Mouse (Mus musculus): ENCODE results near the gene Rpl3l. TPM values are rescaled to one million over a fixed set of nuclear protein-coding genes. Genes with fewer than 3 reads are reported as not detected.
"Not testable (repeated sequence)": the region's sequence is repeated elsewhere in the genome, so short reads cannot be mapped to it uniquely, and the experiment has no call there.

Rpl3l gene
- polyA plus RNA-seq, 1 experiment: 0.35 TPM

DNA sequence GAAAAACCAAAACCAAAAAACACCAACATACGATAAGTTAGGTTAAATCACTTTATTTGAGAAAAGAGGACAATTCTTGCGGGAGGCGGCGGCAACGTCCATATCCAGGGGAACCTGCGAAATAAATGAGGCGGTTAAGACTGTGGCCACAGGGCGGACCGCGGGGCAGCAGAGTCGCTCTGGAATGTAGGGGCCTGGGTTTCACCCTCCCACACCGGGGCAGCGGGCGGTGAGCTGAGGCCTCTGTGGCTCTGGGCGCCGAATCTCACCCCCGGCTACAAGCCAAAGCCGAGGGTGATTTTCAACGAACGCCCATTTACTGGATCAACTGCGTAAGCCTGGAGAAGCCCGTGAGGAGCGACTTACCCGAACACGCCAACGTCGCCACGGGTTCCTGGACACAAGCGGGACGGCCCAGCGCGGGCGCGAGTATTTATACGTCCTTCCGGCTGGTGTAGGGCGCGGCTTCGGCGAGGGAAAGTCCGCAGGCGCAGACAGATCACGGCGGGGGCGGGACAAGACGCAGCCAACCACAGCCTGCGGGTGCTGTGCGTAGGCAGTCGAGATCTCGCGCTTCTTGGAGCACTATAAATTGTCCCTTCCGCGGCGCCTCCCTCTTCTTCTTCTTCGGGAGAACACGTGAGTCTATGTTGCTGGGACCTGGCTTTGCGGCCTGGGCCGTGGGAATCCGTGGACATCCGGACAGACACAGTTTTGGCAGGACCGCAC lies 8.0 kb upstream of the Rpl3l start:
- Histone ChIP-seq H3K4me3 (replicated peaks) (peak overlapping the region; percentile 93), H3K4me1 (peaks cover 45% of the 10 kb centered on the region), H3K9me3 (no peaks in the 10 kb centered on the region), H3K36me3 (replicated peaks; ENCODE audit: low read length) (peaks cover 52% of the 10 kb centered on the region), H3K27me3 (replicated peaks) (no peaks in the 10 kb centered on the region)
- no peak for TF ChIP-seq FLI1 (IDR thresholded peaks at IDR 0.05; ENCODE audit: low read length)
- no peak for TF ChIP-seq GATA1 (IDR thresholded peaks at IDR 0.05; ENCODE audit: borderline replicate concordance, low read length)

DNA sequence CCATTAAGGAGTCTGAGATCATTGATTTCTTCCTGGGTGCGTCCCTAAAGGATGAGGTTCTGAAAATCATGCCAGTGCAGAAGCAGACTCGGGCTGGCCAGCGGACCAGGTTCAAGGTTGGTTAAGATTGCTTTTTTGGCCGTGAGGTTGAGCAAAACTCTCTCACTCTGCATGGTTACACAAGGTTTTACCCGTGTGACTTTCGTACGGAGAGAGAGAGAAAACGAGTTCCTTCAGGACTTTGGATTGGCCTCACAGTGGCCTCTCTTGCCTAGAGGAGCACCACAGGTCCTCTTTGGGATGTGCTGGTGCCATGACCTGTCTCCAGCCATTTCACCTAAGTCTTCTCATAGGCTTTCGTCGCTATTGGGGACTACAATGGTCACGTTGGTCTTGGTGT lies 7.0 kb upstream of the Rpl3l start:
- H3K36me3 ChIP-seq (replicated peaks; ENCODE audit: low read length): peaks cover 46% of the 10 kb centered on the region
- H3K4me3 ChIP-seq (replicated peaks): peak overlapping the region; percentile 92
- H3K9me3 ChIP-seq; H3K27me3 ChIP-seq (replicated peaks): not testable (repeated sequence)
- peaks cover 47% of the 10 kb centered on the region for H3K4me1 ChIP-seq

DNA sequence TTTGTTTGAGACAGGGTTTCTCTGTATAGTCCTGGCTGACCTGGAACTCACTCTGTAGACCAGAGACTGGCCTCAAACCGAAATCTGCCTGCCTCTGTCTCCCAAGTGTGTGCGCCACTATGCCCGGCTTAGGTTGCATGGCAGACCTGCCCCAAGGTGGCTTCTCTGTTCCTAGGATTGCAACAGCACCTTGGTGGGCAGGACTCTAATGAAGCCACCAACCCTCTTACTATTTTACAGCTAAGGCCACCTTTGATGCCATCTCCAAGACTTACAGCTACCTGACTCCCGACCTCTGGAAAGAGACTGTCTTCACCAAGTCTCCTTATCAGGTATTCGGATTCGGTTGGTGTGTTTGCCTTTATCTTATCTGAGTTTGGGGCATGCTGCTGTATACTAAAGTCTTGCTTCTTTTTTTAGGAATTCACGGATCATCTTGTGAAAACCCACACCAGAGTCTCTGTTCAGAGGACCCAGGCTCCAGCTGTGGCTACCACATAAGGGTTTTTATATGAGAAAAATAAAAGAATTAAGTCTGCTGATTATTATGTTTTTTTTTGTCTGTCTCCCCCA lies 6.2 kb upstream of the Rpl3l start:
- not testable (repeated sequence) for H3K9me3 ChIP-seq; H3K27me3 ChIP-seq (replicated peaks)
- peak overlapping the region; percentile 85 for H3K4me3 ChIP-seq (replicated peaks)
- peaks cover 38% of the 10 kb centered on the region for H3K36me3 ChIP-seq (replicated peaks; ENCODE audit: low read length)
- peaks cover 47% of the 10 kb centered on the region for H3K4me1 ChIP-seq

DNA sequence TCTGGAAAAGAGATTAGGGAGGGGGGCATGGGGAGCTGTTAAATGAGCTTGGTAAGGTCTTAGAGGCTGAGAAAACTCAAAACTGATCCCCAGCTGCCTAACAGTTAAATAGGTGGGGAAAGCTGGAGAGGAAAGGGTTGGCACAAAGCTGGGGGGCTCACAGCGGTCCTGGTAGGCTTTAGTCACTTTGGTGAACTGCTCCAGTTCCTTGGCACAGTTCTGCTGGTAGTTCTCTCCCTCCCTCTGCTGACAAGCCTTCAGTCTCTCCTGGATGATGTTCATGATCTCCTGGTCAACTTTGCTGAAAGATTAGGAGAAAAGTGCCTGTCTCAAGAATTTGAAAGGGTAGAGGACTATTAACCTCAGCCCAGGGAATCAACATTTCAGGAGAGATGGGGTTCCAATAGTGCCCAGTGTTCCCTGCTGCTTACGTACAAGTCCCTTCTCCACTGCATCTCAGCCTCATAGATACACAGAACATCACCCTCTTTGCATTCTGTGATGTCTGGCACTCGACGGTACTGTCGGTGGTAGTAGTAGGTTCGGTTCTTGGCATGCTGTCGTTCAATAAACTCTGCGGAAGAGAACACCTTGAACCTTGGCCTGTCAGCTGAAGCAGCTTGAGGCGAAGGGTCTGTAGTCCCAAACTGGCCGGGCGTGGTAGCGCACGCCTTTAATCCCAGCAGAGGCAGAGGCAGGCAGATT lies 5.2 kb upstream of the Rpl3l start:
- Histone ChIP-seq H3K9me3 (no peaks in the 10 kb centered on the region), H3K4me3 (replicated peaks) (peak overlapping the region; percentile 54), H3K27me3 (replicated peaks) (no peaks in the 10 kb centered on the region), H3K4me1 (peaks cover 47% of the 10 kb centered on the region), H3K36me3 (replicated peaks; ENCODE audit: low read length) (peaks cover 29% of the 10 kb centered on the region)
- TF ChIP-seq GATA1 (IDR thresholded peaks at IDR 0.05; ENCODE audit: borderline replicate concordance, low read length) (no peak), FLI1 (IDR thresholded peaks at IDR 0.05; ENCODE audit: low read length) (no peak)

DNA sequence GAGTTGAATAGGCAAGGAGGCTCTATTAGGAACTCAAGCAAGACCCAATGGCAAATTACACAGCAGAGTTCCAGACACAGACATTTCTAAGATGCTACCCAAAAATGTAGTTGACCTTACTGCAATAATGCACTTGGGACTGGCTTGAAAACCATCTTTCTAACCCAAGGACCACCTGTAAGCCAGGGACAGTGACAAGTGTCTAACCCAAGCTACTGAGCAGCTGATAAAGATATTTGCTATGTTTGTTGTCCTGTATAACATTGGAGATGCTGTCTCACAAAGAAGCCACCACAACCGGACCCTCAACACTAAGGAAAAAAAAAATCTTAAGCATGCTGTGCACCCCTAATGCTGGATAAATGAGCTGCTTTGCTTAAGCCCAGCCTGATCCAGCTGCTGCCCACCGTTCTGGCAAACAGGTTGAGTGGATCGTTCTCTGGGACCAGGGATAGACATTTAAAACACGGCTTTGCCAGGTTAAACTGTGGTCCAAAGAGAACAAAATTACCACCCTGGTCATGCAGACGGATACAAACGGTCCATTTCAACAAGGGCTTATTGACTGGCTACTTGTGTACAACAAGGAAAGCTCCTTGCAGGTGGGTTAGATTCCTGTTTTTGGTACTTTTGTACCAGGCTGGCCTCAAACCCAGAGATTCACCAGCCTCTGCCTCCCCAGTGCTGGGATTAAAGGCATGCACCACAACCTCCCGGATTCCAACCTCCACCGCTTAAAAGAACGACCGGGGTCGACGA lies 4.3 kb upstream of the Rpl3l start:
- no peaks in the 10 kb centered on the region for H3K9me3 ChIP-seq
- H3K4me1 ChIP-seq: peaks cover 53% of the 10 kb centered on the region
- TF ChIP-seq FLI1 (IDR thresholded peaks at IDR 0.05; ENCODE audit: low read length) (no peak), GATA1 (IDR thresholded peaks at IDR 0.05; ENCODE audit: borderline replicate concordance, low read length) (no peak)

GRCm38 (mm10) chr17:24723881-24724180 lies 3.8 kb upstream of the Rpl3l start:
- Histone ChIP-seq H3K36me3 (replicated peaks; ENCODE audit: low read length) (peaks cover 19% of the 10 kb centered on the region), H3K4me3 (replicated peaks) (peak overlapping the region; percentile 100), H3K9me3 (no peaks in the 10 kb centered on the region), H3K4me1 (peaks cover 50% of the 10 kb centered on the region), H3K27me3 (replicated peaks) (peaks cover 4% of the 10 kb centered on the region)
- TF ChIP-seq FLI1 (IDR thresholded peaks at IDR 0.05; ENCODE audit: low read length) (no peak), GATA1 (IDR thresholded peaks at IDR 0.05; ENCODE audit: borderline replicate concordance, low read length) (no peak)

More for the DNA sequence above, 4.3 kb upstream of the Rpl3l start:
- Histone ChIP-seq H3K4me3 (replicated peaks) (peak overlapping the region; percentile 100), H3K36me3 (replicated peaks; ENCODE audit: low read length) (peaks cover 22% of the 10 kb centered on the region), H3K27me3 (replicated peaks) (peaks cover 4% of the 10 kb centered on the region)

- peaks cover 48% of the 10 kb centered on the region for H3K4me1 ChIP-seq
These were observed 3.4 kb upstream of the Rpl3l start, which contains the start of gene Ndufb10 for GRCm38 (mm10) chr17:24724184-24724583. Gene Ndufb10, minus strand, starts transcription at chr17:24724478.

GRCm38 (mm10) chr17:24725637-24726390 lies 1.8 kb upstream of the Rpl3l start:
- peaks cover 51% of the 10 kb centered on the region for H3K4me1 ChIP-seq
- TF ChIP-seq FLI1 (IDR thresholded peaks at IDR 0.05; ENCODE audit: low read length) (no peak), GATA1 (IDR thresholded peaks at IDR 0.05; ENCODE audit: borderline replicate concordance, low read length) (no peak)
- no peak overlapping the region for H3K4me3 ChIP-seq (replicated peaks)
- H3K27me3 ChIP-seq (replicated peaks): peaks cover 4% of the 10 kb centered on the region
- no peaks in the 10 kb centered on the region for H3K9me3 ChIP-seq
- peaks cover 16% of the 10 kb centered on the region for H3K36me3 ChIP-seq (replicated peaks; ENCODE audit: low read length)

More at GRCm38 (mm10) chr17:24724184-24724583, 3.4 kb upstream of the Rpl3l start, which contains the start of gene Ndufb10:
- no peaks in the 10 kb centered on the region for H3K9me3 ChIP-seq
- H3K4me3 ChIP-seq (replicated peaks): peak within 1 kb of the TSS; percentile 100
- no peak for TF ChIP-seq FLI1 (IDR thresholded peaks at IDR 0.05; ENCODE audit: low read length)
- no peak for TF ChIP-seq GATA1 (IDR thresholded peaks at IDR 0.05; ENCODE audit: borderline replicate concordance, low read length)
- H3K27me3 ChIP-seq (replicated peaks): peaks cover 4% of the 10 kb centered on the region
- H3K36me3 ChIP-seq (replicated peaks; ENCODE audit: low read length): peaks cover 19% of the 10 kb centered on the region

DNA sequence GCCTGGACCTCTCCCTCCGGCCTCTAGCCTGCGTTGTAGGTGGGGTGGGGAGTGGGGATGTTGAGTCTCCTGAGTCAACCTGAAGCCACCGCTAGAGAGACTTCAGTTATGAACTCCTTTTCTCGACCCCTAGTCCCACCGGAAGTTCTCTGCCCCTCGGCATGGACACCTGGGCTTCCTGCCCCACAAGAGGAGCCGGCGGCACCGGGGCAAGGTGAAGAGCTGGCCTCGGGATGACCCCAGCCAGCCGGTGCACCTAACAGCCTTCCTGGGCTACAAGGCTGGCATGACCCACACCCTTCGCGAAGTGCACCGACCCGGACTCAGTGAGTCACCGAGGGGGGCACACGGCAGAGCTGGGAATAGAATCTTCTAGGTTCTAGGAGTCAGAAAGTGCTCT lies 564 bp downstream of the Rpl3l start:
- Histone ChIP-seq H3K4me1 (peaks cover 41% of the 10 kb centered on the region), H3K27me3 (replicated peaks) (peaks cover 5% of the 10 kb centered on the region), H3K9me3 (no peaks in the 10 kb centered on the region), H3K36me3 (replicated peaks; ENCODE audit: low read length) (no peaks in the 10 kb centered on the region), H3K4me3 (replicated peaks) (no peak overlapping the region)
- TF ChIP-seq FLI1 (IDR thresholded peaks at IDR 0.05; ENCODE audit: low read length) (no peak), GATA1 (IDR thresholded peaks at IDR 0.05; ENCODE audit: borderline replicate concordance, low read length) (no peak)
